9 mouse cellular contexts compared by ENCODE assay signal in genomic region chr14:39472790-39473761, GRCm38 (mm10). TPM values are rescaled to one million over a fixed set of nuclear protein-coding genes. Genes with fewer than 3 reads are reported as not detected.
DNase-seq lines count a peak whose midpoint lies in the region; ATAC-seq and TF ChIP-seq lines count a peak whose summit lies in the region.
"Had no signal": no experiment of that assay in that cellular context is flagged by ENCODE, and none has a peak within 500 bp of the region (broad histone marks: within the 10 kb centered on the region; RNA-seq: fewer than 3 reads in every experiment).

Gene Nrg3 (minus strand): TSS chr14:39473088.

- no peaks in the 10 kb centered on the region for H3K36me3 ChIP-seq in heart, embryonic 12.5 days
- no peaks in the 10 kb centered on the region for H3K36me3 ChIP-seq in embryonic facial prominence, embryonic 10.5 days (replicated peaks)
- H3K36me3 ChIP-seq in hindbrain, embryonic 16.5 days (ENCODE audit: control insufficient read depth, insufficient read depth, low read length), result no peaks in the 10 kb centered on the region
- no peaks in the 10 kb centered on the region for H3K36me3 ChIP-seq in limb, embryonic 15.5 days

- TF ChIP-seq CTCF in Patski (IDR thresholded peaks at IDR 0.05), result no peak

- H3K9ac ChIP-seq in heart, embryonic 12.5 days, result peak within 1 kb of the TSS; percentile 17; the same call in 1 of the 2 replicates
- peak within 1 kb of the TSS; percentile 93 for H3K9ac ChIP-seq in hindbrain, embryonic 16.5 days (ENCODE audit: low read depth, low read length)
- no peak within 1 kb of the TSS for H3K9ac ChIP-seq in limb, embryonic 15.5 days

- WGBS in heart, embryonic 12.5 days, result 3% methylated on average over 95 of the region's 121 CpGs
- 1% methylated on average over 117 of the region's 121 CpGs for WGBS in embryonic facial prominence, embryonic 10.5 days
- WGBS in hindbrain, embryonic 16.5 days, result under 1% methylated on average over 77 of the region's 121 CpGs
- under 1% methylated on average over 83 of the region's 121 CpGs for WGBS in limb, embryonic 15.5 days

- H3K4me3 ChIP-seq in heart, embryonic 12.5 days, result peak within 1 kb of the TSS; percentile 55
- H3K4me3 ChIP-seq in embryonic facial prominence, embryonic 10.5 days, result peak within 1 kb of the TSS; percentile 66
- peak within 1 kb of the TSS; percentile 83 for H3K4me3 ChIP-seq in hindbrain, embryonic 16.5 days (ENCODE audit: low read length)
- peak within 1 kb of the TSS; percentile 44 for H3K4me3 ChIP-seq in limb, embryonic 15.5 days

- no peaks in the 10 kb centered on the region for H3K9me3 ChIP-seq in heart, embryonic 12.5 days (replicated peaks)
- no peaks in the 10 kb centered on the region for H3K9me3 ChIP-seq in embryonic facial prominence, embryonic 10.5 days
- no peaks in the 10 kb centered on the region for H3K9me3 ChIP-seq in hindbrain, embryonic 16.5 days (ENCODE audit: control insufficient read depth, low read length)
- H3K9me3 ChIP-seq in limb, embryonic 15.5 days, result no peaks in the 10 kb centered on the region

- no peak within 1 kb of the TSS for H3K27ac ChIP-seq in heart, embryonic 12.5 days (ENCODE audit: poor library complexity, severe bottlenecking)
- H3K27ac ChIP-seq in embryonic facial prominence, embryonic 10.5 days (replicated peaks), result peak within 1 kb of the TSS; percentile 48; the same call in 1 of the 2 replicates
- peak within 1 kb of the TSS; percentile 97 for H3K27ac ChIP-seq in hindbrain, embryonic 16.5 days (ENCODE audit: low read depth, low read length)
- no peak within 1 kb of the TSS for H3K27ac ChIP-seq in limb, embryonic 15.5 days

- CTCF ChIA-PET in Patski (lab: Charles Lee), result no interaction called here

- H3K4me1 ChIP-seq in heart, embryonic 12.5 days (replicated peaks), result peaks cover 20% of the 10 kb centered on the region
- peaks cover 22% of the 10 kb centered on the region for H3K4me1 ChIP-seq in embryonic facial prominence, embryonic 10.5 days
- peaks cover 4% of the 10 kb centered on the region; the same call in 1 of the 2 replicates for H3K4me1 ChIP-seq in hindbrain, embryonic 16.5 days (ENCODE audit: control insufficient read depth, insufficient read depth, low read depth, low read length)
- peaks cover 20% of the 10 kb centered on the region for H3K4me1 ChIP-seq in limb, embryonic 15.5 days

- peaks cover 75% of the 10 kb centered on the region for H3K27me3 ChIP-seq in heart, embryonic 12.5 days (replicated peaks)
- H3K27me3 ChIP-seq in Patski, result peaks cover 3% of the 10 kb centered on the region
- H3K27me3 ChIP-seq in embryonic facial prominence, embryonic 10.5 days (replicated peaks; ENCODE audit: low read depth, poor library complexity, severe bottlenecking), result peaks cover 74% of the 10 kb centered on the region
- no peaks in the 10 kb centered on the region for H3K27me3 ChIP-seq in hindbrain, embryonic 16.5 days (replicated peaks; ENCODE audit: control insufficient read depth, insufficient read depth, low read length)
- H3K27me3 ChIP-seq in limb, embryonic 15.5 days, result peaks cover 69% of the 10 kb centered on the region

- DNase-seq in heart, postnatal 4 days, result no peak
- no peak for DNase-seq in Patski (ENCODE audit: low read depth, low spot score)
- peak; percentile 74 for DNase-seq in embryonic facial prominence, embryonic 10.5 days (ENCODE audit: low spot score)
- DNase-seq in right cerebral cortex, adult 18-20 months, result peak; percentile 68
- DNase-seq in ovary, adult 18-20 months (ENCODE audit: low spot score), result no peak

- in situ Hi-C loops in Patski (cut with MboI; ENCODE audit: low pct_unique_long_range_greater_than_20kb), result no loop called here

- peak within 1 kb of the TSS; percentile 90 for H3K4me2 ChIP-seq in heart, embryonic 12.5 days
- H3K4me2 ChIP-seq in hindbrain, embryonic 16.5 days (ENCODE audit: low read length), result peak within 1 kb of the TSS; percentile 70
- peak within 1 kb of the TSS; percentile 81 for H3K4me2 ChIP-seq in limb, embryonic 15.5 days

- POLR2A ChIA-PET in Patski (lab: Charles Lee), result no interaction called here

- peak; percentile 53 for ATAC-seq in heart, embryonic 12.5 days (ENCODE audit: insufficient number of reproducible peaks, low FRiP score)
- peak; percentile 29 for ATAC-seq in Patski
- ATAC-seq in hindbrain, embryonic 16.5 days, result peak; percentile 75
- peak; percentile 52; the same call in 1 of the 2 replicates for ATAC-seq in limb, embryonic 15.5 days (ENCODE audit: insufficient number of reproducible peaks, low FRiP score, low TSS enrichment, low read depth)

RNA-seq across cellular contexts. Expression of gene Nrg3, which starts in this region (rescaled TPM):
- polyA plus RNA-seq in heart, embryonic 12.5 days (2016; fragmentation: Nextera tagmentation; extraction: Ambion mirVana), result not detected in 2 replicates
- not detected for total RNA-seq in heart, postnatal 4 days (2021)
- not detected for polyA plus RNA-seq in Patski (2021)
- polyA plus RNA-seq in embryonic facial prominence, embryonic 10.5 days (2016; fragmentation: Nextera tagmentation; extraction: Ambion mirVana), result 0.47 and 0.49 TPM in 2 replicates
- 10.2 and 10.9 TPM in 2 replicates for polyA plus RNA-seq in hindbrain, embryonic 16.5 days (2015; fragmentation: Nextera tagmentation; extraction: Ambion mirVana)
- 0.05 TPM in 1 of 2 replicates, not detected in the other for polyA plus RNA-seq in limb, embryonic 15.5 days (2015; fragmentation: Nextera tagmentation; extraction: Ambion mirVana)
- total RNA-seq: hematopoietic stem cell, adult 5-6 weeks had no signal

Comparison
In these comparisons a context has a peak if more than half of its experiments do, and no peak if none do; other contexts are left out.
1. Peak in ATAC-seq, H3K4me3 ChIP-seq, H3K9ac ChIP-seq and H3K4me2 ChIP-seq in heart, embryonic 12.5 days; RNA of the gene not detected or under 1 TPM.
2. Peak in ATAC-seq in Patski; RNA of the gene not detected or under 1 TPM.
3. Peak in DNase-seq, H3K4me3 ChIP-seq and H3K27ac ChIP-seq in embryonic facial prominence, embryonic 10.5 days; RNA of the gene not detected or under 1 TPM.
4. Peak in ATAC-seq, H3K4me3 ChIP-seq and H3K4me2 ChIP-seq in limb, embryonic 15.5 days; RNA of the gene not detected or under 1 TPM.